Mouse (Mus musculus) heart, embryonic 13.5 days (tissue): ENCODE data around the gene Zfp296. TPM values are rescaled to one million over a fixed set of nuclear protein-coding genes. Genes with fewer than 3 reads are reported as not detected.

Source experiments
- polyA plus RNA-seq: library from polyadenylated mRNA; unstranded; fragments of >200 nt; fragmentation: Nextera tagmentation; extraction: Ambion mirVana; gene quantifications from 2 replicates; pipeline ENCODE4 v1.2.1, GENCODE M21; 2015

The Zfp296 gene
- polyA plus RNA-seq, 1 experiment from 2014 or later: 0.12 TPM

Other genes with a start within 250 kb of the Zfp296 start
- 62.6 and 62.7 TPM in 2 replicates for gene Ercc1, start 232.5 kb upstream of the Zfp296 start, polyA plus RNA-seq
- 17.4 and 19.8 TPM in 2 replicates for gene Cd3eap, start 217.8 kb upstream of the Zfp296 start, polyA plus RNA-seq
- gene Ppp1r13l, start 217.5 kb upstream of the Zfp296 start, polyA plus RNA-seq: 12.8 and 13.0 TPM in 2 replicates
- gene Ercc2, start 195.3 kb upstream of the Zfp296 start, polyA plus RNA-seq: 11.8 and 12.2 TPM in 2 replicates
- gene Klc3, start 173.2 kb upstream of the Zfp296 start, polyA plus RNA-seq: 4.8 and 5.5 TPM in 2 replicates
- 284 and 345 TPM in 2 replicates for gene Ckm, start 172.5 kb upstream of the Zfp296 start, polyA plus RNA-seq
- gene Mark4, start 118.5 kb upstream of the Zfp296 start, polyA plus RNA-seq: 6.5 and 7.5 TPM in 2 replicates
- 1.1 and 1.2 TPM in 2 replicates for gene Exoc3l2, start 114.0 kb upstream of the Zfp296 start, polyA plus RNA-seq
- 1.5 TPM in 2 replicates for gene Bloc1s3, start 68.9 kb upstream of the Zfp296 start, polyA plus RNA-seq
- 71.4 and 77.4 TPM in 2 replicates for gene Trappc6a, start 68.9 kb upstream of the Zfp296 start, polyA plus RNA-seq
- 0.06 TPM in 1 of 2 replicates, not detected in the other for gene Nkpd1, start 59.4 kb upstream of the Zfp296 start, polyA plus RNA-seq
- 15.0 and 17.2 TPM in 2 replicates for gene Ppp1r37, start 14.2 kb upstream of the Zfp296 start, polyA plus RNA-seq
- 114 and 134 TPM in 2 replicates for gene Gemin7, start 308 bp downstream of the Zfp296 start, polyA plus RNA-seq
- 30.8 and 31.8 TPM in 2 replicates for gene Clasrp, start 27.2 kb downstream of the Zfp296 start, polyA plus RNA-seq
- 5.6 and 6.2 TPM in 2 replicates for gene Relb, start 52.2 kb downstream of the Zfp296 start, polyA plus RNA-seq
- 74.5 and 74.6 TPM in 2 replicates for gene Clptm1, start 87.7 kb downstream of the Zfp296 start, polyA plus RNA-seq
- gene Apoc2, start 100.7 kb downstream of the Zfp296 start, polyA plus RNA-seq: 3.6 and 22.3 TPM in 2 replicates
- 2.9 TPM in 1 of 2 replicates, not detected in the other for gene Gm44805, start 104.1 kb downstream of the Zfp296 start, polyA plus RNA-seq
- 0.84 and 3.7 TPM in 2 replicates for gene Apoc4, start 104.2 kb downstream of the Zfp296 start, polyA plus RNA-seq
- 8.8 and 13.9 TPM in 2 replicates for gene Apoc1, start 115.4 kb downstream of the Zfp296 start, polyA plus RNA-seq
- gene Apoe, start 121.9 kb downstream of the Zfp296 start, polyA plus RNA-seq: 480 and 561 TPM in 2 replicates
- 128 and 146 TPM in 2 replicates for gene Tomm40, start 138.2 kb downstream of the Zfp296 start, polyA plus RNA-seq
- 89.3 and 89.4 TPM in 2 replicates for gene Nectin2, start 173.2 kb downstream of the Zfp296 start, polyA plus RNA-seq
- 223 and 250 TPM in 2 replicates for gene Bcam, start 193.7 kb downstream of the Zfp296 start, polyA plus RNA-seq
- gene Cblc, start 219.5 kb downstream of the Zfp296 start, polyA plus RNA-seq: 0.59 and 0.68 TPM in 2 replicates
- gene Bcl3, start 245.5 kb downstream of the Zfp296 start, polyA plus RNA-seq: 1.5 and 1.9 TPM in 2 replicates